Mouse (Mus musculus) spleen, embryonic (tissue): ENCODE data around the gene Taf15.

ENCODE experiments used
- CTCF ChIA-PET: fragments of 350-600 bp; sonication (Branson Sonifier 250); formaldehyde crosslinking; loops from one replicate; lab custom pipeline; 2022; lab: Charles Lee

Gene Taf15

GRCm38 (mm10) chr11:83455608-83456007 is 17.3 kb upstream of the Taf15 start:
- CTCF ChIA-PET: no interaction called here

GRCm38 (mm10) chr11:83457257-83457656 is 15.6 kb upstream of the Taf15 start:
- CTCF ChIA-PET: no interaction called here

GRCm38 (mm10) chr11:83457912-83458601 is 14.8 kb upstream of the Taf15 start:
- CTCF ChIA-PET: no interaction called here

GRCm38 (mm10) chr11:83461462-83462027 is 11.3 kb upstream of the Taf15 start:
- CTCF ChIA-PET: no interaction called here

GRCm38 (mm10) chr11:83462711-83463244 is 10.1 kb upstream of the Taf15 start, which contains the start of gene Mmp28:
Mmp28 (minus strand) TSS chr11:83463071.
- CTCF ChIA-PET: no interaction called here

GRCm38 (mm10) chr11:83465976-83466375 is 6.9 kb upstream of the Taf15 start:
- CTCF ChIA-PET: interaction anchor here (0.7 kb wide), 1 partner anchor 105 kb away, joined by 3 read pairs; no protein-coding TSS in a partner anchor

GRCm38 (mm10) chr11:83467120-83467652 is 5.7 kb upstream of the Taf15 start:
- CTCF ChIA-PET: interaction anchor here (0.6 kb wide), 2 partner anchors 33 to 113 kb away, joined by 7 to 8 read pairs; no protein-coding TSS in a partner anchor

GRCm38 (mm10) chr11:83468765-83469164 is 4.1 kb upstream of the Taf15 start:
- CTCF ChIA-PET: interaction anchor here (0.5 kb wide), 1 partner anchor 13 kb away, joined by 3 read pairs; no protein-coding TSS in a partner anchor

- CTCF ChIA-PET: interaction anchor here (0.7 kb wide), 1 partner anchor 31 kb away, joined by 4 read pairs; no protein-coding TSS in a partner anchor
Observed at GRCm38 (mm10) chr11:83471766-83472165, 1.1 kb upstream of the Taf15 start.

GRCm38 (mm10) chr11:83473235-83474016 is 540 bp downstream of the Taf15 start:
- CTCF ChIA-PET: interaction anchor here (0.6 kb wide), 2 partner anchors 33 to 183 kb away, joined by 3 read pairs; no protein-coding TSS in a partner anchor

GRCm38 (mm10) chr11:83491488-83491887 is 18.6 kb downstream of the Taf15 start:
- CTCF ChIA-PET: no interaction called here

GRCm38 (mm10) chr11:83495571-83495970 is 22.7 kb downstream of the Taf15 start:
- CTCF ChIA-PET: no interaction called here

GRCm38 (mm10) chr11:83504308-83504707 is 31.4 kb downstream of the Taf15 start:
- CTCF ChIA-PET: no interaction called here

- CTCF ChIA-PET: no interaction called here
Observed at GRCm38 (mm10) chr11:83509521-83509920, 36.6 kb downstream of the Taf15 start.

- CTCF ChIA-PET: interaction anchor here (0.7 kb wide), 1 partner anchor 391 kb away, joined by 4 read pairs; no protein-coding TSS in a partner anchor
Observed at GRCm38 (mm10) chr11:83517153-83517552, 44.3 kb downstream of the Taf15 start.

- CTCF ChIA-PET: no interaction called here
Observed at GRCm38 (mm10) chr11:83518371-83518770, 45.5 kb downstream of the Taf15 start.

- CTCF ChIA-PET: no interaction called here
Observed at GRCm38 (mm10) chr11:83522075-83522474, 49.2 kb downstream of the Taf15 start, which contains the start of gene Heatr9. Heatr9 (minus strand) TSS chr11:83522175.

- CTCF ChIA-PET: no interaction called here
Observed at GRCm38 (mm10) chr11:83529024-83529423, 56.1 kb downstream of the Taf15 start.

GRCm38 (mm10) chr11:83530360-83530759 is 57.5 kb downstream of the Taf15 start, which contains the start of gene Ccl5:
Ccl5 (minus strand) TSS chr11:83530518.
- CTCF ChIA-PET: no interaction called here

GRCm38 (mm10) chr11:83533192-83533591 is 60.3 kb downstream of the Taf15 start:
- CTCF ChIA-PET: no interaction called here

- CTCF ChIA-PET: no interaction called here
Observed at GRCm38 (mm10) chr11:83534143-83534542, 61.3 kb downstream of the Taf15 start.
